Mouse (Mus musculus) lung, embryonic 16.5 days (tissue): Measurements from ENCODE around the gene Golph3l. TPM values are rescaled to one million over a fixed set of nuclear protein-coding genes. Genes with fewer than 3 reads are reported as not detected.
"Not testable (repeated sequence)": the region's sequence is repeated elsewhere in the genome, so short reads cannot be mapped to it uniquely, and the experiment has no call there.

Experiments
- ATAC-seq: fragments of 200-750 bp; cut with Nextera tagmentation; 2 replicates; pipeline ENCODE4 v1.8.0; 2017; ENCODE audit warnings: low read depth, mild to moderate bottlenecking, moderate library complexity
- H3K27ac ChIP-seq: fragments of 300-500 bp; sonication (generic); 2 replicates; pipeline ENCODE4 v1.5.1; 2014; ENCODE audit warnings: mild to moderate bottlenecking, control low read depth, low read length
- H3K27me3 ChIP-seq: fragments of 300-500 bp; sonication (generic); 2 replicates; pipeline ENCODE4 v1.6.1; 2014; ENCODE audit warnings: low read depth, low read length, mixed read lengths; ENCODE audit not compliant: control insufficient read depth, insufficient read depth
- H3K36me3 ChIP-seq: fragments of 300-500 bp; sonication (generic); 2 replicates; pipeline ENCODE4 v1.6.1; 2014; ENCODE audit warnings: low read length; ENCODE audit not compliant: control insufficient read depth, insufficient read depth
- H3K4me1 ChIP-seq: fragments of 300-500 bp; sonication (generic); replicated peaks from 2 replicates; pipeline ENCODE4 v1.6.1; 2014; ENCODE audit warnings: low read length, mixed read lengths; ENCODE audit not compliant: control insufficient read depth, insufficient read depth
- H3K4me2 ChIP-seq: fragments of 300-500 bp; sonication (generic); 2 replicates; pipeline ENCODE4 v1.6.1; 2014; ENCODE audit warnings: low read depth, low read length, control low read depth
- H3K4me3 ChIP-seq: fragments of 300-500 bp; sonication (generic); 2 replicates; pipeline ENCODE4 v1.5.1; 2014; ENCODE audit warnings: mild to moderate bottlenecking, low read length, control low read depth
- H3K9ac ChIP-seq: fragments of 300-500 bp; sonication (generic); 2 replicates; pipeline ENCODE4 v1.6.1; 2014; ENCODE audit warnings: low read length, control low read depth
- H3K9me3 ChIP-seq: fragments of 300-500 bp; sonication (generic); 2 replicates; pipeline ENCODE4 v1.6.1; 2016; ENCODE audit warnings: low read length; ENCODE audit not compliant: control insufficient read depth
- WGBS: fragments of 180-500 bp; shearing (Covaris S2); extraction: QIAGEN DNeasy Blood & Tissue Kit; methylation state at CpG from one replicate; pipeline ENCODE4 v1.1.7; 2014; 5-methylcytosine and 5-hydroxymethylcytosine counted together
- polyA plus RNA-seq: library from polyadenylated mRNA; unstranded; fragments of >200 nt; fragmentation: Nextera tagmentation; extraction: Ambion mirVana; gene quantifications from 2 replicates; pipeline ENCODE4 v1.2.1, GENCODE M21; 2015

The Golph3l gene
- 34.1 and 35.1 TPM in 2 replicates for polyA plus RNA-seq

GRCm38 (mm10) chr3:95588604-95589086 is at the start of gene Golph3l:
Golph3l (plus strand) TSS chr3:95588934.
- ATAC-seq, result peak; percentile 100

GRCm38 (mm10) chr3:95538936-95539335 is 49.8 kb upstream of the Golph3l start:
- no peaks in the 10 kb centered on the region for H3K9me3 ChIP-seq
- no peak overlapping the region for H3K4me3 ChIP-seq
- H3K27ac ChIP-seq, result no peak overlapping the region
- 85% methylated on average over 10 of the region's 10 CpGs for WGBS
- no peaks in the 10 kb centered on the region for H3K4me1 ChIP-seq
- no peaks in the 10 kb centered on the region for H3K36me3 ChIP-seq
- no peak for ATAC-seq
- no peak overlapping the region for H3K9ac ChIP-seq
- H3K4me2 ChIP-seq, result no peak overlapping the region
- no peaks in the 10 kb centered on the region for H3K27me3 ChIP-seq

More at GRCm38 (mm10) chr3:95588604-95589086, at the start of gene Golph3l:
- Histone ChIP-seq H3K4me1 (peaks cover 7% of the 10 kb centered on the region; the same call in 1 of the 2 replicates), H3K4me2 (peak within 1 kb of the TSS; percentile 70), H3K36me3 (peaks cover 8% of the 10 kb centered on the region; the same call in 1 of the 2 replicates), H3K27ac (peak within 1 kb of the TSS; percentile 72), H3K9ac (peak within 1 kb of the TSS; percentile 72), H3K9me3 (no peaks in the 10 kb centered on the region), H3K4me3 (peak within 1 kb of the TSS; percentile 75), H3K27me3 (no peaks in the 10 kb centered on the region)
- whole genome bisulfite sequencing, result 0% methylated on average over 12 of the region's 12 CpGs

- H3K9ac ChIP-seq, result no peak overlapping the region
- no peaks in the 10 kb centered on the region for H3K27me3 ChIP-seq
- H3K27ac ChIP-seq, result no peak overlapping the region
- no peak for ATAC-seq
- no peaks in the 10 kb centered on the region for H3K4me1 ChIP-seq
- 95% methylated on average over 4 of the region's 4 CpGs for WGBS
- no peaks in the 10 kb centered on the region for H3K9me3 ChIP-seq
- H3K4me2 ChIP-seq, result no peak overlapping the region
- no peaks in the 10 kb centered on the region for H3K36me3 ChIP-seq
- no peak overlapping the region for H3K4me3 ChIP-seq
Measured at GRCm38 (mm10) chr3:95539837-95540236, 48.9 kb upstream of the Golph3l start.

GRCm38 (mm10) chr3:95541186-95541585 is 47.5 kb upstream of the Golph3l start:
- not testable (repeated sequence) for ATAC-seq, H3K4me3 ChIP-seq
- 54% methylated on average over 2 of the region's 2 CpGs for WGBS

GRCm38 (mm10) chr3:95542171-95542570 is 46.6 kb upstream of the Golph3l start:
- Histone ChIP-seq H3K4me3 (no peak overlapping the region), H3K4me2 (no peak overlapping the region), H3K36me3 (no peaks in the 10 kb centered on the region), H3K9ac (no peak overlapping the region), H3K4me1 (no peaks in the 10 kb centered on the region), H3K27me3 (no peaks in the 10 kb centered on the region), H3K9me3 (no peaks in the 10 kb centered on the region), H3K27ac (no peak overlapping the region)
- ATAC-seq, result no peak

More at GRCm38 (mm10) chr3:95541186-95541585, 47.5 kb upstream of the Golph3l start:
- not testable (repeated sequence) for H3K27me3 ChIP-seq, H3K9ac ChIP-seq, H3K4me2 ChIP-seq, H3K4me1 ChIP-seq, H3K9me3 ChIP-seq, H3K36me3 ChIP-seq, H3K27ac ChIP-seq

GRCm38 (mm10) chr3:95542981-95543380 is 45.8 kb upstream of the Golph3l start:
- no peak overlapping the region for H3K4me3 ChIP-seq
- no peaks in the 10 kb centered on the region for H3K36me3 ChIP-seq
- 54% methylated on average over 7 of the region's 7 CpGs for WGBS
- ATAC-seq, result no peak
- H3K4me2 ChIP-seq, result no peak overlapping the region
- no peaks in the 10 kb centered on the region for H3K4me1 ChIP-seq
- H3K9me3 ChIP-seq, result no peaks in the 10 kb centered on the region
- no peak overlapping the region for H3K9ac ChIP-seq
- no peaks in the 10 kb centered on the region for H3K27me3 ChIP-seq
- no peak overlapping the region for H3K27ac ChIP-seq

GRCm38 (mm10) chr3:95550176-95550575 is 38.6 kb upstream of the Golph3l start:
- no peak for ATAC-seq
- no peak overlapping the region for H3K4me3 ChIP-seq

GRCm38 (mm10) chr3:95553986-95554385 is 34.7 kb upstream of the Golph3l start:
- no peak for ATAC-seq
- H3K9ac ChIP-seq, result no peak overlapping the region
- no peaks in the 10 kb centered on the region for H3K4me1 ChIP-seq
- no peaks in the 10 kb centered on the region for H3K27me3 ChIP-seq
- H3K27ac ChIP-seq, result no peak overlapping the region
- H3K4me2 ChIP-seq, result no peak overlapping the region
- 28% methylated on average over 3 of the region's 3 CpGs for WGBS
- H3K36me3 ChIP-seq, result no peaks in the 10 kb centered on the region
- no peak overlapping the region for H3K4me3 ChIP-seq
- no peaks in the 10 kb centered on the region for H3K9me3 ChIP-seq

More at GRCm38 (mm10) chr3:95550176-95550575, 38.6 kb upstream of the Golph3l start:
- Histone ChIP-seq H3K4me1 (no peaks in the 10 kb centered on the region), H3K27ac (no peak overlapping the region), H3K4me2 (no peak overlapping the region), H3K9ac (no peak overlapping the region), H3K36me3 (no peaks in the 10 kb centered on the region), H3K27me3 (no peaks in the 10 kb centered on the region), H3K9me3 (no peaks in the 10 kb centered on the region)
- 79% methylated on average over 1 of the region's 1 CpGs for WGBS

- no peak for ATAC-seq
- H3K4me1 ChIP-seq, result no peaks in the 10 kb centered on the region
- no peaks in the 10 kb centered on the region for H3K9me3 ChIP-seq
- H3K4me3 ChIP-seq, result no peak within 1 kb of the TSS
- no peaks in the 10 kb centered on the region for H3K27me3 ChIP-seq
- H3K4me2 ChIP-seq, result no peak within 1 kb of the TSS
- 85% methylated on average over 27 of the region's 27 CpGs for WGBS
- H3K9ac ChIP-seq, result no peak within 1 kb of the TSS
- no peak within 1 kb of the TSS for H3K27ac ChIP-seq
- no peaks in the 10 kb centered on the region for H3K36me3 ChIP-seq
Measured at GRCm38 (mm10) chr3:95559437-95559836, 29.3 kb upstream of the Golph3l start, which contains the start of gene Hormad1. Hormad1 (plus strand) TSS chr3:95559677.

- Histone ChIP-seq H3K9me3 (no peaks in the 10 kb centered on the region), H3K4me2 (no peak overlapping the region), H3K4me1 (no peaks in the 10 kb centered on the region), H3K27ac (no peak overlapping the region), H3K36me3 (no peaks in the 10 kb centered on the region), H3K4me3 (no peak overlapping the region), H3K27me3 (no peaks in the 10 kb centered on the region), H3K9ac (no peak overlapping the region)
- ATAC-seq, result no peak
- WGBS, result 85% methylated on average over 3 of the region's 3 CpGs
Measured at GRCm38 (mm10) chr3:95560738-95561137, 28.0 kb upstream of the Golph3l start.
